Mouse (Mus musculus) T-cell, adult 2 months (primary cell): ENCODE results near the gene Tspan9.

ENCODE experiments used
- DNase-seq: peaks from one replicate; pipeline ENCODE4 v3.0.0; 2022; ENCODE audit warnings: low spot score

The Tspan9 gene

GRCm38 (mm10) chr6:128019119-128019518 lies 124.3 kb downstream of the Tspan9 start:
- DNase-seq = no peak

- no peak for DNase-seq
Measured at GRCm38 (mm10) chr6:128015304-128015703, 128.1 kb downstream of the Tspan9 start.

GRCm38 (mm10) chr6:128011781-128012180 lies 131.6 kb downstream of the Tspan9 start:
- DNase-seq = no peak

GRCm38 (mm10) chr6:128011071-128011477 lies 132.3 kb downstream of the Tspan9 start:
- no peak for DNase-seq

GRCm38 (mm10) chr6:128010135-128010971 lies 133.0 kb downstream of the Tspan9 start:
- DNase-seq = no peak

GRCm38 (mm10) chr6:128007982-128008562 lies 135.3 kb downstream of the Tspan9 start:
- DNase-seq = no peak

GRCm38 (mm10) chr6:128007241-128007701 lies 136.1 kb downstream of the Tspan9 start:
- no peak for DNase-seq

GRCm38 (mm10) chr6:128006156-128006555 lies 137.2 kb downstream of the Tspan9 start:
- peak; percentile 59 for DNase-seq

- no peak for DNase-seq
Measured at GRCm38 (mm10) chr6:128004544-128004943, 138.8 kb downstream of the Tspan9 start.

GRCm38 (mm10) chr6:128003542-128003941 lies 139.9 kb downstream of the Tspan9 start:
- DNase-seq = no peak

- DNase-seq = no peak
Measured at GRCm38 (mm10) chr6:128002667-128003066, 140.7 kb downstream of the Tspan9 start.

GRCm38 (mm10) chr6:128002104-128002503 lies 141.3 kb downstream of the Tspan9 start:
- no peak for DNase-seq

- DNase-seq = no peak
Measured at GRCm38 (mm10) chr6:128001587-128001986, 141.8 kb downstream of the Tspan9 start.

- no peak for DNase-seq
Measured at GRCm38 (mm10) chr6:128000777-128001176, 142.6 kb downstream of the Tspan9 start.

- DNase-seq = no peak
Measured at GRCm38 (mm10) chr6:127999118-127999517, 144.3 kb downstream of the Tspan9 start.

GRCm38 (mm10) chr6:127996928-127997327 lies 146.5 kb downstream of the Tspan9 start:
- peak; percentile 20 for DNase-seq

GRCm38 (mm10) chr6:127992993-127993392 lies 150.4 kb downstream of the Tspan9 start:
- no peak for DNase-seq

GRCm38 (mm10) chr6:127991509-127992176 lies 151.8 kb downstream of the Tspan9 start:
- DNase-seq = peak; percentile 82

GRCm38 (mm10) chr6:127989624-127990212 lies 153.7 kb downstream of the Tspan9 start:
- DNase-seq = no peak

- no peak for DNase-seq
Measured at GRCm38 (mm10) chr6:127988944-127989494, 154.4 kb downstream of the Tspan9 start.

GRCm38 (mm10) chr6:127987374-127987773 lies 156.0 kb downstream of the Tspan9 start:
- no peak for DNase-seq

GRCm38 (mm10) chr6:127986357-127986756 lies 157.0 kb downstream of the Tspan9 start:
- DNase-seq = no peak
